Mouse (Mus musculus): Measurements from ENCODE around the gene Maneal. TPM values are rescaled to one million over a fixed set of nuclear protein-coding genes. Genes with fewer than 3 reads are reported as not detected.

Maneal gene
- total RNA-seq, 2 experiments from 2014 or later: 53.8 to 55.5 TPM

- DNase-seq (ENCODE audit: low spot score in 2 of 2): peak; percentile 93 to 94
Observed at GRCm38 (mm10) chr4:124850261-124850913, 11.6 kb downstream of the Maneal start, which contains the start of gene Yrdc. Gene Yrdc, plus strand, starts transcription at chr4:124850679.

- peak; percentile 63 to 82 for DNase-seq (ENCODE audit: low spot score in 2 of 2)
Observed at GRCm38 (mm10) chr4:124849631-124850260, 12.2 kb downstream of the Maneal start.

GRCm38 (mm10) chr4:124847573-124847972 lies 14.4 kb downstream of the Maneal start:
- DNase-seq (ENCODE audit: low spot score in 2 of 2): peak; percentile 84 to 88

- no peak for DNase-seq (ENCODE audit: low spot score in 2 of 2)
Observed at GRCm38 (mm10) chr4:124843493-124843892, 18.5 kb downstream of the Maneal start.

- DNase-seq (ENCODE audit: low spot score in 2 of 2): no peak
Observed at GRCm38 (mm10) chr4:124840998-124841397, 21.0 kb downstream of the Maneal start.

GRCm38 (mm10) chr4:124838035-124838700 lies 23.8 kb downstream of the Maneal start:
- no peak for DNase-seq (ENCODE audit: low spot score in 2 of 2)

- DNase-seq (ENCODE audit: low spot score in 2 of 2): no peak
Observed at GRCm38 (mm10) chr4:124832796-124833195, 29.2 kb downstream of the Maneal start.

GRCm38 (mm10) chr4:124829671-124830070 lies 32.3 kb downstream of the Maneal start:
- no peak for DNase-seq (ENCODE audit: low spot score in 2 of 2)

GRCm38 (mm10) chr4:124825371-124825965 lies 36.5 kb downstream of the Maneal start:
- no peak for DNase-seq (ENCODE audit: low spot score in 2 of 2)

- DNase-seq (ENCODE audit: low spot score in 2 of 2): no peak
Observed at GRCm38 (mm10) chr4:124824967-124825366, 37.0 kb downstream of the Maneal start.

GRCm38 (mm10) chr4:124818832-124819231 lies 43.1 kb downstream of the Maneal start:
- no peak for DNase-seq (ENCODE audit: low spot score in 2 of 2)

GRCm38 (mm10) chr4:124817803-124818202 lies 44.2 kb downstream of the Maneal start:
- DNase-seq (ENCODE audit: low spot score in 2 of 2): no peak

GRCm38 (mm10) chr4:124815901-124816300 lies 46.1 kb downstream of the Maneal start:
- DNase-seq (ENCODE audit: low spot score in 2 of 2): no peak

- peak; percentile 57 to 74 for DNase-seq (ENCODE audit: low spot score in 2 of 2)
Observed at GRCm38 (mm10) chr4:124811347-124811975, 50.5 kb downstream of the Maneal start.

- no peak for DNase-seq (ENCODE audit: low spot score in 2 of 2)
Observed at GRCm38 (mm10) chr4:124810056-124810455, 51.9 kb downstream of the Maneal start.

- no peak for DNase-seq (ENCODE audit: low spot score in 2 of 2)
Observed at GRCm38 (mm10) chr4:124809136-124809883, 52.7 kb downstream of the Maneal start.

- DNase-seq (ENCODE audit: low spot score in 2 of 2): no peak
Observed at GRCm38 (mm10) chr4:124808511-124808910, 53.5 kb downstream of the Maneal start.
